Mouse (Mus musculus) mouse embryonic stem cell (cell line): Measurements from ENCODE around the gene Uvrag.

Experiments
- in situ Hi-C, 2 experiments: fragments of 300-500 bp; cut with MboI; formaldehyde crosslinking; loops; 1 replicate in 1 of 2; 3 replicates in 1 of 2; pipeline ENCODE4 v1.14.3; 2019 to 2020; ENCODE audit warnings: low sequenced_read_pairs in 2 of 2, low pct_unique_long_range_greater_than_20kb in 1 of 2, mixed read lengths in 1 of 2; ENCODE audit not compliant: unreplicated experiment in 1 of 2

The Uvrag gene

DNA sequence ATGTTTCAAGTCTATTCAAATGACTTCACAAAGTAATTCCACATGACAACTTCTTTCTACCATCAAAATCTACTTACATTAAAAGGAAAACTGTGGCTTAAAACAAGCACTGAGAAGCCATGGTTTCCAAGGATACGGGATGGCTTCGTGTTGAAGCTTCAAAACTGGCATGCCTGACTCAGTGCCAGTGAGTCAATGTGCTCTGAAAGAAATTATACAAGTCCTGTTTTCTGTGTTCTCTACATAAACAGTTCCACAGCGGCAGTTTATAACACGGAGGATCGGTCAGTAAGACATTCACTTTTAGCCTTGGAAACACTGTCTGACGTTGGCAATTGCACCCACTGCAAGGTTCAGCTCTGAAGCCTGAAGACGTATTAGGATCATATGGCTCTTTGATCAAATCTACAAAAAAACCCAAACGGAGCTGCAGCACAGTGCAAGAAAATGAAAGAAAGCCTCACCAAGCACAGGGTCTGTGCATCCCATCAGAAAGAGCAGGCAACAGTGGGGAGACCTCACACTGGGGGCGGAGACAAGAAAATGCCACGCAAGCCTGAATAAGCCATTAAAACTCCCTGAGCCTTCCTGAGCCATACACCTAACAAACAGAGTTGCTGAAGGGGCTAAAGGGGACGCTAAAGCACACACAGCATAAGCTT is 94.3 kb downstream of the Uvrag start:
- in situ Hi-C loops: no loop called here

DNA sequence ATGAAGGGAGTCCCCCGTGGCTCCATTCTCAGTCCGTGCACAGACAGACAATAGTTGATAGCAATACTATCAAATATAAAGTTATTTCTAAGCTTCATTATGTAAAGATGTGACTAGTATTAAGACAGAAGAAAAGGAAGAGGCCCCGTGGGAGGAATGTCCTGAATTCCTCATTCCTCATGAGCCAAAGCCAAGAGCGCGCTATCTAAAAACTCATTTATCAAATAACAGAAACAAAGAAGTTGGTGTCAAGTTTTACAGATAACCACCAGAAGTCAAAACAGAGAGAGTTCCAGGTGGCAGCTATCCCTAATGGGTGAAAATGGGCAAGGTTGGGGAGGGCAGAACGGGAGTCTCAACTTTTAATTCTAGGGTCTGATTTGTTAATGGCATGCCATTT is 95.4 kb downstream of the Uvrag start:
- in situ Hi-C loops: no loop called here

- in situ Hi-C loops: no loop called here
Measured at GRCm38 (mm10) chr7:99043923-99044322, 97.0 kb downstream of the Uvrag start.

GRCm38 (mm10) chr7:99043322-99043721 is 97.6 kb downstream of the Uvrag start:
- in situ Hi-C loops: no loop called here

GRCm38 (mm10) chr7:99041818-99042217 is 99.1 kb downstream of the Uvrag start:
- in situ Hi-C loops: no loop called here

- in situ Hi-C loops: no loop called here
Measured at GRCm38 (mm10) chr7:99039912-99040311, 101.0 kb downstream of the Uvrag start.

- in situ Hi-C loops: no loop called here
Measured at GRCm38 (mm10) chr7:99036284-99036683, 104.7 kb downstream of the Uvrag start.

DNA sequence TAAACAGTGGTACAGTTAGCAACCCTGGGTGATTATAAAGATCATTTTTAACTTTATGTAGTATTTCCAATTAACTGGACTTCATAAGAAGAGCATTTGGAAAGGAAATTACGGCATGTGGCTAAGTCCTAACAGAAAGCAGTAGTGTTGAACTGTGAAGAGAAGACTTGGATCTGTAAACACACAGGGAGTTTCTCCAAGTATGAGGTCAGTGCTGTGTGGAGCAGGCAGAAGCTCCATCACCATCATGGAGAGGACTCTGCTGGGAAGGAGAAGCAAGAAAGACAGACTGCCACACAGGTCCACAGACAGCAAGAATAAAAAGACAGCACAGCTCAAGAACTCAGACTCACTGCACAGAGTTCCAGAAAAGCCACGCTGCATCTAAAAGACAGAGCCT is 106.0 kb downstream of the Uvrag start:
- in situ Hi-C loops: no loop called here

DNA sequence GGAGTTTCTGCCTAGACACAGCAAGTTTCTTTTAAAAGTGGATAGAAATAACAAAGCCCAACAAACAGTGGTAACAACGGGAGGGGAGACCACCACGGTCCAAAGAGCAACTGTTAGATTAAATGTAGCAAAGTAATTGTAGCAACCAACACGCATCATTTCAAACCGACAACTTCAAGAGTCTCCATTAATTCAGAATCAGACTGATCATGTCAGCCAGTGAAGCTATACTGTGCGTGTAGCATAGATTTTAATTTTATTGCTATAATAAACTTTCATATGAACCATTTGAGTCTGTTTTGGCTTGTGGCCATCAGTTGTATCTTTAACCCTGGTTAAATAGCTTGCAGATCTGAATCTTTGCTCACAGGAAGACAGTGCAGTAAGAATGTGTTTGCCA is 107.1 kb downstream of the Uvrag start:
- in situ Hi-C loops: no loop called here

GRCm38 (mm10) chr7:99033314-99033713 is 107.6 kb downstream of the Uvrag start:
- in situ Hi-C loops: no loop called here

- in situ Hi-C loops: no loop called here
Measured at GRCm38 (mm10) chr7:99032051-99032450, 108.9 kb downstream of the Uvrag start.

DNA sequence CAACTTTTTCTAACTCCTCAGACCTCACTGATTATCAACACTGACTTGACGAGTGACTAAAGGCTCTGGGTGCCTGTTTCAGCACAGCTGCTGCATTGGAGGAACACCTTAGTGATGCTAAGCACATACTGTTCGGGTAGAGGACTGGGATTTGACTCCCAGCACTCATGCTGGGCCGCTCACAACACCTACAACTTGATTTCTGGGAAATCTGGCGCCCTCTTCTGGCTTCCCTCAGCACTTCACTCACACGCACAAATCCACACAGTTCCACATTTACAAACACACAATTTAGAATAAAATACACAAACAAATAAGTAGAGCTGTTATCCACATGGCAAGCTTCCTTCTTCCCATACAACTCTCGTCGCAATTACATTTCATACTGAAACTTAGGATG is 112.8 kb downstream of the Uvrag start:
- in situ Hi-C loops: no loop called here

DNA sequence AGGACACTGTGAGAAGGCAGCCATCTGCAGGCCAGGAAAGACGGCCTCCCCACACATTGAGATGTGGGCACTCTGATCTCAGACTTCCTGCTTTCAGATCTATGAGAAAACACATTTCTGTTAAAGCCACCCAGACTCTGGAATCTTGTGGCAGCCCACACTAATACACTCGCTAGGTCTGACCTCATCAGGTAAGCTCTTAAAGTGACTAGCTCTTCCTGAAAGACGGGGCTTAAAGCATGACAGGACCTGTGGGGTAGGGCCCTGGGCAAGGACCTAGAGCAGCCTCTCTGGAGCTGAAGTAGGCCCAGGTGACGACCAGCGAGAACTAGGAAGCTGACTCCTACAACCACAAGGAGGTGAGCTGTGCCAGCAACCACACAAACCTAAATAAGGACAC is 113.8 kb downstream of the Uvrag start:
- in situ Hi-C loops: no loop called here

DNA sequence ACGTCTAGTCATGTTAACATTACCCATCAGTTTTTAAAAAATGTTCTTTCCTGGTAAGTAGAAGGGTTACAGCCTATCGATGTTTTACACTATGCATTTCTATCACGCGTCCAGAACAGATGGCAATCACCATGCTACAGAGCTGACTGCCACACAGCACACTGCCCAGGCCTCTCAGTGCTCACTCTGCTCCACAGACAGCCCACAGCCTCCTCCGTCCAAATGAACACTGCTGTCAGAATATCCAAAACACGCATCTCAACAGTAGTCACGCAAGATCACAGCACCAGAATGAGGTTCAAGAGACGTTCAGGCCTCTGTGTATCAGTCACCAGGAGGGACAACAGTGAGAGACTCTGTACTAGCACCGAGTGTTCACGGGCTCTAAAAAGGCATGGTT is 115.0 kb downstream of the Uvrag start:
- in situ Hi-C loops: no loop called here

GRCm38 (mm10) chr7:99025265-99025664 is 115.7 kb downstream of the Uvrag start:
- in situ Hi-C loops: no loop called here

DNA sequence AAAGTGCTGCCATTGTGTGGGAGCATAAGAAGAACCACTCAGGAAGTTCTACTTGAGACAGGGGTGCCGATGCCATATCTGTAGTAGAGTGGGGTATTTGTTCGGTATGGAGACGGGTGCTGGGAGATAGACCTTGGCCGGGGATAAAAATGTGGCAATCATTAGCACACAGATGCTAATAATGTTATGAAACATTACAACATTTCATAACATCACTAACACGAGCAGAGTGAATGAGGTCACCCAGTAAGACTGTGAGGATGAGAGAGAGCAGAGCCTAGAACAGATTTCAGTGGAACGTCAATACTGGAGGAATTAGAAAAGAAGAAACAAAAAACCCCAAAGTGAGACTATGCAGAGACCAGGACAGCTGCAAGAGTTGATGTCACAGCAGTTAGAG is 116.2 kb downstream of the Uvrag start:
- in situ Hi-C loops: no loop called here

GRCm38 (mm10) chr7:99023931-99024330 is 117.0 kb downstream of the Uvrag start:
- in situ Hi-C loops: no loop called here

GRCm38 (mm10) chr7:99021277-99021676 is 119.7 kb downstream of the Uvrag start:
- in situ Hi-C loops: no loop called here

GRCm38 (mm10) chr7:99020353-99020752 is 120.6 kb downstream of the Uvrag start:
- in situ Hi-C loops: no loop called here

DNA sequence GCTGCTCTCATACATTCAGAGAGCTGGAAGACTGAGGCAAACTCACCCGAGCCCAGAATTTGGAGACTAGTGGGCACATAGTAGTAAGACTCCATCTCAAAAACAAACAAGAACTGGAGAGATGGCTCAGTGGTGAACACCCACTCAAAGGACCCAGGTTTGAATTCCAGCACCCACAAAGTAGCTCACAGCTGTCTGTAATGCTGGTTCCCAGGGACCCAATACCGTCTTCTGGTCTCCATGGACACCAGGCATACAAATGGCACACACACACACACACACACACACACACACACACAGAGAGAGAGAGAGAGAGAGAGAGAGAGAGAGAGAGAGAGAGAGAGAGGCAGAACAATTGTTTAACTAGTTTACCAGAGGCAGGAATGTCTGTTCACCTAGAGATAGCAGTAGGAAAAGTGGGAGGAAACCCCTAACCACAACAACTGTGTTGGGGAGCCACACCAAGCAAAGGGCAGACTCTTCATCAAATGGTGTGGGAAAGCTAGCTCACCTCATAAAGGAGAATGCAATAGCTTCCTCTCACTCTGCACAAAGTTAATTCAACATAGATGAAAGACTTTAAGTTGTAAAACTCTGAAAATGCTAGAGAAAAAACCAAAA is 123.6 kb downstream of the Uvrag start:
- in situ Hi-C loops: no loop called here
